Mouse (Mus musculus): Measurements from ENCODE around the gene 1700102P08Rik. TPM values are rescaled to one million over a fixed set of nuclear protein-coding genes. Genes with fewer than 3 reads are reported as not detected.
A peak's percentile ranks its signal among the peaks of the same experiment; 100 is the strongest.

Gene 1700102P08Rik
- polyA plus RNA-seq, 1 experiment from 2014 or later, result 0.17 TPM

DNA sequence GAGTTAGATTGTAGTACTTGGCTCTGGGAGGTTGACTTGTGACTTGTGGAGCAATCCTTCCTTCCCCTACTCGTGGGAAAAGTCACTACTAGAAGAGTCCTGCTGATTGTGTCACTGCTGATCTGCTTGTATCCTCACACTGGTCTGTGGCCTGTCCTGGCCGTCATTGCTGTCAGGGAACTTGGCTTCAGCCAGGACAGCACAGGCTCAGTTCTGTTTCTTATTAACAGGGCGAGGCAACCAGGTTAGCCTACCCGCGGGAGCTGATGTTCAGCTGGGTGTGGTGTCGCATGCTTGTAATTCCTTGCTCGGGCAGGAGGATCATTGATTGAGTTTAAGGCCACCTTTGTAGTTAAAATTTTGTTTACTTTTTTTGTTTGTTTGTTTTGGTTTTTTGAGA, 7.6 kb upstream of the 1700102P08Rik start:
- no peak overlapping the region for H3K4me2 ChIP-seq (replicated peaks; ENCODE audit: low read depth)
- no peak overlapping the region for H3K27ac ChIP-seq (replicated peaks)
- H3K9me3 ChIP-seq (ENCODE audit: control insufficient read depth, low read length), result no peaks in the 10 kb centered on the region
- no peaks in the 10 kb centered on the region for H3K27me3 ChIP-seq (ENCODE audit: control insufficient read depth, insufficient read depth, low read length)
- no peaks in the 10 kb centered on the region for H3K4me1 ChIP-seq (replicated peaks; ENCODE audit: control insufficient read depth, insufficient read depth)
- ATAC-seq (ENCODE audit: low FRiP score, low TSS enrichment), result no peak
- WGBS, result 52% methylated on average over 7 of the region's 7 CpGs
- H3K4me3 ChIP-seq (ENCODE audit: low read depth, low read length), result no peak overlapping the region
- no peak for DNase-seq (ENCODE audit: low spot score)
- TF ChIP-seq EP300 (optimal IDR thresholded peaks at IDR 0.05), result no peak
- no peak for TF ChIP-seq CTCF (IDR thresholded peaks at IDR 0.05; ENCODE audit: low read depth)
- H3K9ac ChIP-seq (ENCODE audit: low read length), result no peak overlapping the region
- peaks cover 47% of the 10 kb centered on the region for H3K36me3 ChIP-seq (ENCODE audit: control insufficient read depth, insufficient read depth, low read length)

DNA sequence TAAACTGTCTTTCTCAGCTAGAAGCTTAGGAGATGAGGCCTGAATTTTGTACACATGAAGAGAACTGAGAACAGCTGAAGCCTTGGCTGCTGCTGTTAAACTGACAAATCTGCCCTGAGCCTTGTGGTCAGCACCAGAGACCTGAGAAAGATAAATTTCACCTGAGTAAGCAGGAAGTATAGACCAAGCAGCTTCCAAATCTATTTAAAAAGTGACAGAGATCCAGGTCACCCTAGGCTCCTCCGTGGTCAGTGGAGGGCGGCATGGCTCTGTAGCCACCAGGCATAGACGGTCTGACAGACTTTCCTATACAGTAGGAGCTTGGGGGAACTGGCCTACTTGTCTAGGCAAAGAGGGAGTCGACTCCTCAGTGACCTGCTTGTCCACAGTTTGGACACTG, 5.8 kb upstream of the 1700102P08Rik start:
- TF ChIP-seq CTCF (IDR thresholded peaks at IDR 0.05; ENCODE audit: low read depth) (0 out of 2 replicates have a peak, but pooled peaks have one; percentile 14), EP300 (optimal IDR thresholded peaks at IDR 0.05) (no peak)
- Histone ChIP-seq H3K4me3 (ENCODE audit: low read depth, low read length) (no peak overlapping the region), H3K9me3 (ENCODE audit: control insufficient read depth, low read length) (no peaks in the 10 kb centered on the region), H3K27me3 (ENCODE audit: control insufficient read depth, insufficient read depth, low read length) (no peaks in the 10 kb centered on the region), H3K27ac (replicated peaks) (no peak overlapping the region), H3K9ac (ENCODE audit: low read length) (no peak overlapping the region), H3K4me1 (replicated peaks; ENCODE audit: control insufficient read depth, insufficient read depth) (no peaks in the 10 kb centered on the region), H3K4me2 (replicated peaks; ENCODE audit: low read depth) (no peak overlapping the region), H3K36me3 (ENCODE audit: control insufficient read depth, insufficient read depth, low read length) (peaks cover 36% of the 10 kb centered on the region)
- no peak for ATAC-seq (ENCODE audit: low FRiP score, low TSS enrichment)
- 78% methylated on average over 4 of the region's 4 CpGs for WGBS
- DNase-seq (ENCODE audit: low spot score), result no peak

- Histone ChIP-seq H3K27ac (replicated peaks) (no peak overlapping the region), H3K4me3 (ENCODE audit: low read depth, low read length) (no peak overlapping the region), H3K9me3 (ENCODE audit: control insufficient read depth, low read length) (no peaks in the 10 kb centered on the region), H3K36me3 (ENCODE audit: control insufficient read depth, insufficient read depth, low read length) (peaks cover 31% of the 10 kb centered on the region), H3K4me2 (replicated peaks; ENCODE audit: low read depth) (no peak overlapping the region), H3K4me1 (replicated peaks; ENCODE audit: control insufficient read depth, insufficient read depth) (no peaks in the 10 kb centered on the region), H3K9ac (ENCODE audit: low read length) (no peak overlapping the region), H3K27me3 (ENCODE audit: control insufficient read depth, insufficient read depth, low read length) (no peaks in the 10 kb centered on the region)
- ATAC-seq (ENCODE audit: low FRiP score, low TSS enrichment), result no peak
- 68% methylated on average over 10 of the region's 10 CpGs for WGBS
- DNase-seq (ENCODE audit: low spot score), result no peak
- no peak for TF ChIP-seq EP300 (optimal IDR thresholded peaks at IDR 0.05)
Observed at GRCm38 (mm10) chr9:108388601-108389000, 4.0 kb upstream of the 1700102P08Rik start.

- TF ChIP-seq CTCF (IDR thresholded peaks at IDR 0.05; ENCODE audit: low read depth), result peak; percentile 24; the same call in 1 of the 2 replicates
- no peak for TF ChIP-seq EP300 (optimal IDR thresholded peaks at IDR 0.05)
- Histone ChIP-seq H3K9me3 (ENCODE audit: control insufficient read depth, low read length) (no peaks in the 10 kb centered on the region), H3K27me3 (ENCODE audit: control insufficient read depth, insufficient read depth, low read length) (no peaks in the 10 kb centered on the region), H3K4me3 (ENCODE audit: low read depth, low read length) (no peak overlapping the region), H3K4me1 (replicated peaks; ENCODE audit: control insufficient read depth, insufficient read depth) (no peaks in the 10 kb centered on the region), H3K4me2 (replicated peaks; ENCODE audit: low read depth) (no peak overlapping the region), H3K27ac (replicated peaks) (no peak overlapping the region), H3K36me3 (ENCODE audit: control insufficient read depth, insufficient read depth, low read length) (peaks cover 28% of the 10 kb centered on the region), H3K9ac (ENCODE audit: low read length) (no peak overlapping the region)
- DNase-seq (ENCODE audit: low spot score), result no peak
- no peak for ATAC-seq (ENCODE audit: low FRiP score, low TSS enrichment)
- 71% methylated on average over 6 of the region's 6 CpGs for WGBS
Observed at GRCm38 (mm10) chr9:108389220-108389619, 3.4 kb upstream of the 1700102P08Rik start.

DNA sequence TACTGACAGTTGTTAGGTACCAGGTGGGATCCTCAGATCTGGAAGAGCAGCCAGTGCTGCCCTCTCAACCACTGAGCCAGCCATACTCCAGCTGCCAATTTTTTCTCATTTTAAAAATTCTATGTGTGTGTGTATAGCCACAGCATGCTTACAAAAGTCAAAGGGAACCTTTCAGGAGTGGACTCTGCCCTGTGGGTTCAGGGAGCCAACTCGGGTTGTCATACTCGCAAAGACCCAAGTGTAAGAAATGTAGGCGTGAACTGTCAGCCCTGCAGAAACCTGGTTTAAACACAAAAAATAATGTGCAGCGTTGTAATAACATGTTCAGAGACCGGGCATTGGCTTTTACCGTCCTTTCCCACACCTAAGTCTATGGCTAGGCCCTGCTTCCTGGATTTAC, 1.6 kb downstream of the 1700102P08Rik start:
- no peak overlapping the region for H3K4me3 ChIP-seq (ENCODE audit: low read depth, low read length)
- 88% methylated on average over 6 of the region's 6 CpGs for WGBS

DNA sequence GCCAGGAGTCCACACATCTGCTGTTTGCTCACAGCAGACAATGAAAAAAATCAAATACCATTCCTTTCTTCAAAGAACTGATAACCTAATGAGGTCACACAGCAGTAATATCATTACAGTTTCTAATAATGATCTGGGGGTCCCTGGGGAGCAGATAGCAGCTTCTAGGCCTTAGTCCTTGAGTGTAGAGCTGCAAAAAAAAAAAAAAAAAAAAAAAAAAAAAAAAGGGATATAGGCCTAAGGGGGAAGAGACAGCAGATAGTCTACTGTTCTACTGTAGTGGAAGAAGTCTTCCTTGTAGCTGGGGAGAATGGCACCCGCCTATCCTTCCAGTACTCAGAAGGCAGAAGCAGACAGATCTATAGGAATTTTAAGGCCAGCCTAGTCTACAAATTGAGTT, 2.8 kb downstream of the 1700102P08Rik start:
- no peak for DNase-seq (ENCODE audit: low spot score)
- Histone ChIP-seq H3K27me3 (ENCODE audit: control insufficient read depth, insufficient read depth, low read length) (no peaks in the 10 kb centered on the region), H3K27ac (replicated peaks) (no peak overlapping the region), H3K4me1 (replicated peaks; ENCODE audit: control insufficient read depth, insufficient read depth) (no peaks in the 10 kb centered on the region), H3K4me3 (ENCODE audit: low read depth, low read length) (no peak overlapping the region), H3K36me3 (ENCODE audit: control insufficient read depth, insufficient read depth, low read length) (peaks cover 4% of the 10 kb centered on the region; the same call in 1 of the 2 replicates), H3K9ac (ENCODE audit: low read length) (no peak overlapping the region), H3K9me3 (ENCODE audit: control insufficient read depth, low read length) (no peaks in the 10 kb centered on the region), H3K4me2 (replicated peaks; ENCODE audit: low read depth) (no peak overlapping the region)
- WGBS, result 93% methylated on average over 1 of the region's 1 CpGs
- ATAC-seq (ENCODE audit: low FRiP score, low TSS enrichment), result no peak
- TF ChIP-seq CTCF (IDR thresholded peaks at IDR 0.05; ENCODE audit: low read depth), result no peak
- no peak for TF ChIP-seq EP300 (optimal IDR thresholded peaks at IDR 0.05)

More for the DNA sequence above, 1.6 kb downstream of the 1700102P08Rik start:
- Histone ChIP-seq H3K4me2 (replicated peaks; ENCODE audit: low read depth) (no peak overlapping the region), H3K27ac (replicated peaks) (no peak overlapping the region), H3K4me1 (replicated peaks; ENCODE audit: control insufficient read depth, insufficient read depth) (no peaks in the 10 kb centered on the region), H3K9ac (ENCODE audit: low read length) (no peak overlapping the region), H3K27me3 (ENCODE audit: control insufficient read depth, insufficient read depth, low read length) (no peaks in the 10 kb centered on the region), H3K9me3 (ENCODE audit: control insufficient read depth, low read length) (no peaks in the 10 kb centered on the region), H3K36me3 (ENCODE audit: control insufficient read depth, insufficient read depth, low read length) (peaks cover 9% of the 10 kb centered on the region; the same call in 1 of the 2 replicates)
- DNase-seq (ENCODE audit: low spot score) (no peak), ATAC-seq (ENCODE audit: low FRiP score, low TSS enrichment) (no peak)
- TF ChIP-seq EP300 (optimal IDR thresholded peaks at IDR 0.05) (no peak), CTCF (IDR thresholded peaks at IDR 0.05; ENCODE audit: low read depth) (no peak)
